Mouse (Mus musculus) c-Kit-positive CD71-positive TER-119-negative erythroid progenitor cells, embryonic 14.5 days (primary cell): ENCODE measurements around the gene Gna15.

Experiments used
- DNase-seq: peaks from one replicate; pipeline ENCODE4 v3.0.0-alpha.2; 2013; ENCODE audit warnings: low read depth

Gene Gna15

DNA sequence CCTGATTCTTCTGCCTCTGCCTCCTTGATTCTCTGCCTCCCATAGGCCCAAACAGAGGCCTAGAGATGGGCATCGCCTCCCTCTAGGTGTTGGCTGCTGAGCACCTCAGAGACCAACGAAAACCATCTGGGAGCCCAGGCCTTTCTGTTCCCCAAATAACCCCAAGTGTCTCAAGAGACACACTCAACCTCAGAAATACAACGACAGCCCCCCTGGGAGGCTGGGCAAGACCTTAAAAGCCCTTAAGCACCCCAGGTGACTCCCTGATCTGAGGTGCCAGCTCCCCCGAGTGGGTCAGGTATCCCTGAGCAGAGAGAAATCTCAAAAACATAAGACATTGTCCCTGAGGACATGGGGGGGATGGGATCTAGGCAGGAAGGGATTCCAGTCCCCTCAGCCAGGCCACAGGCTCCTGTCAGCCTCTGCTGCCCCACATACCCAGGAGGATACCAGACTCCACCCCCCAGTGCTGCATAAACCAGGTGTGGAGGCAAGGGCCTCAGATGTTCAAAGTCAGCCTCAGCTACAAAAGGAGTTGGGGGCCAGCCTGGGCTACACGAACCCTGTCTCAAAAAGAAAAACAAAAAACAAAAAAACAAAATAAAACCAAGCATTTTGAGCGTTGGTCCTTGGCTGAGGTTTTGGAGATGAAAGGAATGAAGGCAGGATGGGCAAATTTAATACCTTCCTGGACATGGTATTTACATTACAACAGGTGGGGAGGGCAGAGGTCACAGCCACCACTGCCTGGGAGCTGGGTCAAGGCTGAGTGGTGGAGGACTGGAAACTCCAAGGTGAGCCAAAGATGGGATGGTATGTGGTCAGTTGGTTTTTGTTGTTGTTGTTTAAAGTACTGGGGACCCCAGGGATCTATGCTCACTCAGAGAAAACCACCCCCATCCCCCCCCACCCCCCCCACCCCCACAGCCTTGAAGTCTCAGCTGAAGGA is 30.1 kb upstream of the Gna15 start:
- DNase-seq, result no peak

DNA sequence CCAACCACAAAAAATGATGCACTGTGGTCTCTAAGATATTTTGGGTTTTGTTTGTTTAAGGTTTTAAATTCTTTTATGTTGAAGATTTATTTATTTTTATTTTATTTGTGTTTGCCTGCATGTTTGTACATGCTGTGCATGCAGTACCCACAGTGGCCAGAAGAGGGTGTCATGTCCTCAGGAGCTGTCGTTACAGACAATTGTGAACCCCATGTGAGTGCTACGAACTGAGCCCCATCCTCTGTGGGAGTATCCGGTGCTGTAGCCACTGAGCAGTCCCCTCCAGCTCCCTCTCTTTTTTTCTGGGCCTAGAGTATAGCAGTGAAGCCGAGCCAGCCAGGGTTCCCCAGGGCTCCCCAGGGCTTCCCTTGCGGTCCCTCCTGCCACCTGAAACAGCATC is 29.2 kb upstream of the Gna15 start:
- no peak for DNase-seq

DNA sequence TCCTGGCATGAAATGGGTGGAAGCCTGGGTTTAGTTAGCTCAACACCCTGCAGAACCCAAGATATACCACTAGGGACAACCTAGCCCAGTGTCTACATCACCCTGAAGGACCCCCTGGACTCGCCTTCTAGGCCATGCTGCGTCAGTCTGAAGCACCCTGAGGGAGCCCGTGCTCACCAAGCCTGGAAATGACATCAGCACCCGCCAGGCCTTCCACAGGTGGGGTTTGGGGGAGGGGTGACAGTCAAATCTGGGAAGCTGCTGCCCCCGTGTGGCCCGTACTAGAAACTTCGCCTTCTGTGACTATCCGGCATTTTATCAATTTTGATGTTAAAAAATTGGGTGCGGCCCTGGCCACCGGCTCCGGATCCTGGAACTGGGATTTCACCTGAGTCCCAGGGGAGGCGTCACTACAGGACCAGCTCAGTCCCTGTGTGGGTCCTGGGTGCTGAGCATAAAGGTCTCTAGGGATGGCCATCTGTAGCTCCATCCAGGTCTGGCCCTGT is 27.6 kb upstream of the Gna15 start:
- DNase-seq, result peak; percentile 65

DNA sequence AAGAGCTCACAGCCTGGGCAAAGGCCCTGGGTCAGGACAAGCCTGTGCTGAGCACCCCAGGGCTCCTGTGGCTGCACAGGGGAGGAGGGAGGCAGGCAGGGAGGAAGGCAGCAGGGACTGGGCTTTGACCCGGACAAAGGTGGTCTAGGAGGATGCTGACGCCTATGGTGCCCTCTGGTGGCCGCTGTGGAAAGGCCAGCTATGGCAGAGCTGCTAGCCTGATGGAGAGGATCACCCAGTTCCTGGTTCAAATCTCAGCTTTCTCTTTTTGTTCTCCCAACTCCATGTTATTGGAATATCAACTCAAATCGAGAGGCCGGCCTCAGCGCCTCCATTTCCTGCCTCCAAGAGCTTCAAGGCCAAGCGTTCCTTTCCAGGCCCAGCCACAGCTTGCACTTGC is 26.2 kb upstream of the Gna15 start:
- DNase-seq, result no peak

DNA sequence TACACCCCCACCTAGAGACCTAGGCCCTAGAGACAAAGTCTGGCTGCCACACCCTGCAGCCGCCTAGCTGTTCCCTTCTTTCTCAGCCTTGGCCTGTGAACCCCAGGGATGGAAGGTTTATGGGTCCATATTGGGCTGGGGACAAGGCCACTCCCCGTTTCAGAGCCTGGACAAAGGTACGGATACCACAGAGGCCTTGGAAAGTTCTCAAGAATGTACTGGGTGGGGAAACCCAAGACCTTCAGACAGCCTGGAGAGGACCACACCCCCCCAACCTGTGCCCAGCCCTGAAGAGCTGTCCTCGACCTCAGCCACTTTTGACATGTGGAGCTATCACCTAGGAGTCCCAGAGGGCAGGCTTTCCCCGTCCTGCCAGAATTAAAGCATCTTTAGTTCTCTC is 24.9 kb upstream of the Gna15 start:
- DNase-seq, result no peak

DNA sequence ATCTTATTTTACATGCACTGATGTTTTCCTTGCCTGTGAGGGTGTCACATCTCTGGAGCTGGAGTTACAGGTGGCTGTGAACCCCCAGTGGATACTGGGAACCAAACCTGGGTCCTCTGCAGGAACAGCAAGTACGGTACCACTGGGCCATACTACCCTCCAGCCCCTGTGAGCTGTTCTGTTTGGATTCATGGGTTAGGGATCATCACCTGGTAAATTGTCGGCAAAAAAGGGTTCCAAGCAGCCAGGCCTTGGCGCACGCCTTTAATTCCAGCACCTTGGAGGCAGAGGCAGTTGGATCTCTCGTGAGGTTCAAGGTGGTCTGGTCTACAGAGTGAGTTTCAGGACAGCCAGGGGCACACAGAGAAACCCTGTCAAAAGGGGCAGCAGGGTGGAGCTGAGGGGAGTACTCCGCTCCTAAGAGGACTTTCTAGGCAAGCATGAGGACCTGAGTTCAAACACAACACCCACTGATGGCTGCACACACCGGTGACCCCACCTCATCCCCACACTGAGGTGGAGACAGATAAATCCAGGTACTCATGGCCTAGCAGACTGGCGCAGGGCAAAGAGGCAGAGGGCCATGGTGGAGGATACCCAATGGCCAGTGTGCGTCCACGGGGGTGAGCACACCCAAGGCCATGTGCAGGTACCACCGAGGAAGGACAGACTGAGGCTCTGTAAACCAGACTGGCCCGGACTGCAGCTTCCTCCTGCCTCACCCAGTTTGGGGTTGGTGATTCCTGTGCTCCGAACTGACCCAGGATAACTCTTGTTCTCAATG is 23.0 kb upstream of the Gna15 start:
- DNase-seq, result no peak

DNA sequence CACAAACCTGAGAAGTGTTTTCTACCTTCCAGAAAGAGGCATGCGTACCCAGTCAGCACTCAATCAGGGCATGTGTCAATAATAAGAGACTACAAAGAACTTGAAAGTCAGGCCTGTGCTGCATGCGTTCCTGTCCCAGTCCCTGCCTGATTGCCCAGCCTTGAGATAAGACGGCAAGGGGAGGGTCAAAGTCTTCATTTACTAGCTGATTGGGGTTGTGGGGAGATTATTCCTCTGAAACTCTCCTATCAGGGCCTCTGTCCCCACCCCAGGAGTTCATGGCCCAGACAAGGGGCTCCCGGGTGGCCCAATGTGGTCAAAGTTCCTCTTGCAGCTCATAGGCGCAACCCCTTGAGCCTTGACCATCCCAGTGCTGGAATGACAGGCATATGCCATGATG is 22.3 kb upstream of the Gna15 start:
- peak; percentile 63 for DNase-seq

DNA sequence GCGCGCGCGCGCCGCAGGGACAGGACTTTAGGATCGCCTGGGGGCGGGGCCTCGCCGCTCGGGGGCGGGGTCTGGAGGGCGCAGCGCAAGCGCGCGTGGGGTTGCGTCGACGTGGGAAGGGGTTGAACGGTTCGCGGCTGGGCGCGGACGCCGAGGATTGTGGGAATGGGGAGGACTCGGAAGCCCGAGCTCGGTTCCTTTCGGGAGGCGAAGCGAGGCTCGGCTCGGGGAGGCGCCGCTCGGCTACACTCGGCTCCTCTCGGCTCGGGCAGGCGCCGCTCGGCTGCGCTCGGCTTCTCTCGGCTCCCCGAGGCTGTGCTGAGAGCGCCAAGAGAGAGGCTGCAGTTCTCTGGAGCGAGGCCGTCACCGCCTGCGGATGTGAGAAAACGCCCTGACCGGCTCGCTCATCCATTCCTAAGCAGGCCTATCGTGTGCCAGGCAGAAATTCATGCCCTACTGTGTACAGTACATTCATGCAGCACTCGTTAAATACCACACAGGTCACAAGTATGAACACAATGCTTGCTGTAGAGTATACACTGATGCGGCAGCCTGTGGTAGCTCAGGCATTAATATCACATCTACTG is 21.2 kb upstream of the Gna15 start, which contains the start of gene Gna11:
Gna11 (minus strand) TSS at position 30 of the 587 bp plus-strand sequence.
- peak; percentile 94 for DNase-seq

DNA sequence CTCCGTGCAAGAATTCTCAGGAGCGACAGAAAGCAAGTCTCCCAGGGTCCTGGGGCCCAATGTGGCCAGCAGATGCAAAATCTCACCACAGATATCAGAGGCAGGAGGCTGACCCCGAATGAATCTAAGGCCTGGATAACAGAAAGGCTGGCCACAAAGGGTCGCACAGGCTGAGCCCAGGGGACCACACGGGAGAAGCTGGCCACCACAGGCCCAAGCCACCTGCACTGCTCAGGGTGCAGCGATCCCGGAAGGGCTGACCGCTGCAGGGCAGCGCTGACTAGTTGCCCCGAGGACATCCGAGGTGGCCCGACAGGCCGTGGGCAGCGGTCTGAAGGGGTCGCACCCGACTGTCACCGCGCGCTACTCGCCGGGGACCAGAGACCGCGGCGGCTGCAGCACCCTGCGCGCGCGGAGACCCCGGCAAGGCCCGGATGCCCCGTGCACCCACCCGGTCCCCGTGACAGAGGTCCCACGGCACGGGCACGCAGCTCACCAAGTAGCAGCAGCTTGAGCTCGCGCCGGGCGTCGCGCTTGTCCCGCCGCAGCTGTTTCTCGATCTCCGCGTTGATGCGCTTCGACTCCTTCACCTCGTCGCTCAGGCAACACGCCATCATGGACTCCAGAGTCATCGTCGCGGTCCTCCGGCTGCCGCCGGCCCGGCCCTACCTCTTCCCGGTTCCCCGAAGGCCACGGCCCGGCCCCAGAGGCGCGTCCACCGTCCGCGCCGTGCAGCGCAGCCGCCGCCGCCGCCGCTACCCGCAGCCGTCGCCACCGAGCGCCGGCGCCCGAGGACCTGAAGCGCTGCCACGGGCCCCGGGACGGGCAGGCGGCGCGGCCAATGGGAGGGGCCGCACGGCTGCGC is 20.5 kb upstream of the Gna15 start:
- DNase-seq, result no peak

DNA sequence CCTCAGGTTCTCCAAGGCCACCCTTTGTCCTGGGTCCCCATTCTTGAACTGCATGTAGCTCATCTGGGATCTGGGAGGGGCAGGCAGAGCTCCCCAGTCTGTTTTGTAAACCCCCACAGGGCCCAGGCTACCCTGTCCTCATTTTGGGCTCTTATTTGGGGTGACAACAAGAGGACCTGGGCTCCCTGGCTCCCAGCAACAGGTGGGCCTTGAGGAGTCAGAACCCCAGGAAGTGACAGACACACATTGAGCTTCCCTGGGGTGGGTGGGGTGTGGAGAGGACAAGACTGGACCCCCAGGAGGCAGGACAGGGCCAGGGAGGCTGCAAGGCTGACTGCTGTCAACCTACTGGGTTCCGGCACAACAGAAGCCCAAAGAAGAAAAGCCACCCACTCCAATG is 19.6 kb upstream of the Gna15 start:
- no peak for DNase-seq

DNA sequence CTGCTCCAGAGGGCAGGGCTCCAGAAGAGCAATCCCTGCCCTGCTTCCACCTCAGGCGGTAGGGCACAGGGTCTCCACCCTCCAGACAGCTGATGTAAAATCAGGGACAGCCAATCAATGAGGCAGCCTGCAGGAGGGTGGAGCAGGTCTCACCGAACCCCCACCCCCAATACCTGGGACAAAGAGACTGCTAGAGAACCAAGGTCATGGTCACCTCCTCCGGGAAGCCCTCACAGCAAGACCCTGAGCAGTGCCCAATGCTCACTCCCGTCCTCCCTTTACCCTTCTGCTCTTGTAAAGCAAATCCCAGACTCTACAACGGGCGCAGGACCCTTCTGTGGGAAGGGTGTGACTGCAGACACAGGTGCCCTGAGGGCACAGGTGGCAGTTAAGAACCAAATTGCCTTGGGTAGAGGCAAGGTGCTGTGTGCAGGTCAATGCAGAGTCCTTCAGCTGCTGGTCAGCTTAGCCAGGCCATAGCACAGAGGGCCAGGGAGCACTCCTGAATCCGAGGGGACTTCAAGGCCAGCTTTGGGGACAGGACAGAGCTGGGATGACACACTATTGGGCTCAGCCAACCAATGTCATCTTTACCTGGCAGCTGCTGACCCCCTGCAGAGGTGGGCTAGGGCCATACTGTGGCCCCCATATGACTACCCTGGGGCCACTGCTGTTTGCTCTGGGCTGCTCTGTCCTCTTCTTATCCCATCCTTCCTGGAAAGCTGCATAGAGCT is 18.9 kb upstream of the Gna15 start:
- no peak for DNase-seq

DNA sequence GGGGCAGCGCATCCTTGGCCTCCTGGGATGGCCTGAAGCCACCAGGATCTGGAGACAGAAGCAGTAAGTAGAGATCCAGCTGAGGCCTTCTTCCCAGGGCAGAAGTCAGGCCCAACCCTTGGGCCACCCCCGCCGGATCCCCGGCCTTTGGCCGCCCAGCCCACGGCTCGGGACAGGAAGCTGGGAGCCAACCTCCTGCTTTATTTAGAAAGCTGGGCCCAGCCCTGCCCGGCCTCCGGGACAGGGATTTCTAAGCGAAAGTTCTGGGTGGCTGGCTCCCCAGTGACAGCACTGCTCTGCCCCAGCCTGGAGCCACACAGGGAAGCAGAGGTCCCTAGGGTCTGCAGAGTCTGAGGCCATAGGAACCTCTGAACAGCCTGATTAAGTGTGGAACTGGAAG is 17.8 kb upstream of the Gna15 start:
- DNase-seq, result no peak

DNA sequence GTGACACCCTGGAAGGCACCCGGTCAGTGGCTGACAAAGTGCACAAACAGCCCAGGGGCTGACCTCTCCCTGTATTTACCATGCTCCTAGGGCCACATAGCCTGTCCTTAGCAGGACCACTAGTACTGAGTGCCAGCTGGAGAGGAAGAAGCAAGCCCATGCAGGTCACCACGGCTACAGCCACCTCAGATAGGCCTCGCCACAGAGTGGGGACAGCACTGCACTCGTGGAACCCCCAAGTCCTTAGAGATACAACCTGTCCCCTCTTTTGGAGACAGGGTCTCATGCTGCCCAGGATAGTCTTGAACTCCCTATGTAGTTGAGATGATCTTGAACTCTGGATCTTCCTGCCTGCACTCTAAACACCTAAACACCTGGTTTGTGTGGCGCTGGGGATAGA is 17.3 kb upstream of the Gna15 start:
- no peak for DNase-seq

DNA sequence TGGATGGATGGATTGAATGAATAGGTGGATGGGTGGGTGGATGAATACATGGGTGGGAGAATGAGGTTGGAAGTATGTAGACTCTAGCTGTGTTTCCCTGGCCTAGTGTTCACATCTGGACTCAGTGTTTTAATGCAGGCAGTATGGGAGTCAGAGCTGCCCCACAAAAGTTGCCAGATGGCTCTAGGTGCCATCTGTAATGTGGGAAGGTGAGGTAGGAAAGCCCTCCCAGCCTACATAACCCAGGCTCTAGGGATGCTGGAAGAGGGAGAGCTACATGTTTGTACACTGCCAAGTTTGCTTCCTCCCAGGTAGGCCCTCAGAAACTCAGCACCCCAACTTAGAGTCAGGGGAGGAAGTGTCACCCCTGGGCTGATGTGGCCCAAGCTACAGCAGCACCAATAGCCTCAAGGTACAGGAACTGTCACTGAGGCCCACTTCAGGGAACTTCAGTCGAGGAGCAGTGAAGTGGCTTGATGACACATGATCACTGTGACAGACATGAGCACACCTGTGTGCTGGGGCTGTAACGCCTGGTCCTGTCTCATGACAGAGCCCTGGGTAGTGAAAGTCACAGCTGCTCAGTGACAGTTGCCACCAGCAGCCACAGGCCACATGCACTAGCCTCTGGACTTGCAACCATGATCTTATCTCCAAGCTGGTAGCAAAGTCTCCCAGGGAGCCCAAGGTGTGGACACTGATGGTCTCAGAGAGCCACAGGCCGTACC is 14.5 kb upstream of the Gna15 start:
- no peak for DNase-seq

DNA sequence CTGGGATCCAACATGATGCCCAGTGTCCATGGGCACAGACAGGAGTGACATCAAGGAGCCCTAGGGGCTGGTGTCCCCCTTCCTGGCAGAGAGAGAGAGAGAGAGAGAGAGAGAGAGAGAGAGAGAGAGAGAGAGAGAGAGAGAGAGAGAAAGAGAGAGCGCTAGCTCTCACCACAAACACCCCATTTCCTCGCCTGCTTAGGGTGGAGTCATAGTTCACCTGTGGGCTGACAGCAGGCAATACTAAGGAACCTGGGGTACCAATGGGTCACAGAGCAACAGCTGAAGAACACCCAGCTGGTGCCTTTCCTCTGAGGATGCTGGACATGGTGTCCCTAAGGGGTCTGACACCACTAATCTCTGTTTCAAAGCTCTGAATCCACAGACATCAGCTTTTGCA is 13.4 kb upstream of the Gna15 start:
- no peak for DNase-seq

DNA sequence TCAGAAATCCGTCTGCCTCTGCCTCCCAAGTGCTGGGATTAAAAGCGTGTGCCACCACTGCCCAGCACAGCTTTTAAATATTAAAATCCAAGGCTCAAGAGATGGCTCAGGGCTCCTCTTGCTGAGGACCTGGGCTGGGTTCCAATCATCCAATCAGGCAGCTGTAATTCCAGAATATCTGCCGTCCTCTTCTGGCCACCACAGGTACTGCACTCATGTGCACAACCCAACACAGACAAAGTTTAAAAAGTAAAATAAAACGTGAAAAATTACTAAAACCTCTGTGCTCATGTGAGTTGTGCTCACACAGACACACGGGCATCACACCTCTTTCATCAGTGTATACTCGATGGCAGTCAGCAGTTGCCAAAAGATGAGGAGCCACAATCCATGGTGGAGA is 12.7 kb upstream of the Gna15 start:
- DNase-seq, result no peak

DNA sequence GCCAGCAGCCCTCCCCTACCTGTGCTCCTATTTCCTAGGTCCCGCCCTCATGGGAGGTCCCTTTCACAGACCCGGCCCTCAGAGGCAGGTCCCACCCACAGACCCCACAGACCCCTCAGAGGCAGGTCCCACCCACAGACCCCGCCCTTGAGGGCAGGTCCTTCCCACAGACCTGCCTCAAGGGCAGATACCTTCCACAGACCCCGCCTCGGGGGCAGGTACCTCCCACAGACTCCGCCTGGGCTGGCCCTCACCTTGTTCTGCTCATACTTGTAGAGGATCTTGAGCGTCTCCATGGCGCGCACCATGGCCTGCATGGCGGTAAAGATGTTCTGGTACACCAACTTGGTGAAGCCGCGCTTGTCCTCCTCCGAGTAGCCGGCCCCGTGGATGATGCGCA is 10.8 kb upstream of the Gna15 start:
- DNase-seq, result no peak

DNA sequence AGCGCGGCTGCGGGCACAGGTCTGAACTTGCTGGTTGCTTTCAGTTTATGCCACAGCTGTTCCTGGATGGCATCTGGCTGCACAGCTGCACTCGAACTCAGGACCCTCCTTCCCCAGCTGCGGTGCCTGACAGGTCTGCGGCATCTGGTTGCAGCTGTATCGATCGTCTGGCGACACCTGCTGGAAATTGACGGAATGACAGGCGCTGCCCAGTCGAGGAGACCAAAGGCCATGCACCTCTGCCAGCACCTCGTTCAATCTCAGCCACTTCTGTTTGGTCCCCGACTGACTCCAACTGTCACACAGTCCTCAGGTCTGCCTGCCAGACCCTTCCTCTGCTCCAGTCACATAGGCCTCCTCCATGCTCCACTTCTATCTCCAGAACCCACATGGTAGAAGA is 2.8 kb upstream of the Gna15 start:
- peak; percentile 74 for DNase-seq

DNA sequence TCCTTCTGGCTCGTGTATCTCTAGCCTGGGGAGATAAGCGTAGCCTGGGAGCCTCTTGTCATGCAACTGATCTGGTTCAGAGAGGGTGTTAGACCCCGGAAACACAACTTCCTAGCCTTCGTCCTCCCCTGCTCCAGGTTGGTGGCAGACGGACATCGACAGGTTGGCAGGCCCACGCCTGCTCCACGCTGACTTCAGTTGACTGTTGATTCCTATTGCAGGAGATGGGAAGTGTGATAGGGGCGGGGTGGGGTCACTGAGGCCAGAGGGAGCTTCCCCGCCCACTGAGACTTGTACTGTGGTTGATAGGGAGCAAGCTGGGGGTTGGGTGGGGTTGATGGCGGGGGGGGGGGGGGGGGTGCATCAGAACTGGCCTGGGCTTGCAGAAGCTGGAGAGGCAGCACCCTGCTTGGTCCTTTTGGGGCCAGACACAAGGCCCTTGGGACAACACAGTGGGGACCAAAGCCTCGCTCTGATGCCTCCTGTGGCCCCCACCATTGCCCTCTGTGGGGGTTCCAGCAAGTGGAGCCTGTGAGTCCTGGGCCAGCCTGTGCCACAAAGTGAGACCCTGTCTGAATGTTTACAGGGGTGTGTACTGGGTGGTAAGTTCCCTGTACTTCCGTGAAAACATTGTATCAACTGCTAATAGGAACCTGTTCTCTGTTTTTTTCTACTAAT is 1.1 kb upstream of the Gna15 start:
- peak; percentile 67 for DNase-seq

DNA sequence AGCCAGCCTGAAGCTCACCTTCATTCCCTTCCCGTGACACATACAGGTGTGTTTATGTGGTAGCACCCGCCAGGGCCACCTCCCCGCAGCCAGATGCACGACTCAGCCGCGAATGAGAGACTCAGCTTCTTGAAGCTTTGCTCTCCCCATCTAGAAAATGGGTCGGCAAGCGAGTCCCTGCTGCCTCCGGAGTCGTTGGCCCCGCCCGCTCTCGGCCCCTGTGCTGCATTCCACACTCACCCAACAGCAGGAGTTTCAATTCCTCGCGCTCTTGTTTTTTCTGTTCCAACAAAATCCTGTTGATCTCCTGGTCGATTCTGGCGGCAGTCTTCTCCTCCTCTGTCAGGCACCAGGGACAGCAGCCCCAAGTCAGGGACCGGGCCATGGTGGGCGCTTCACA is 455 bp downstream of the Gna15 start:
- DNase-seq, result no peak
